Mouse (Mus musculus) erythroblast, embryonic 14.5 days (primary cell): Measurements from ENCODE around the gene Nr1d2. TPM values are rescaled to one million over a fixed set of nuclear protein-coding genes. Genes with fewer than 3 reads are reported as not detected.
"Not testable (repeated sequence)": the region's sequence is repeated elsewhere in the genome, so short reads cannot be mapped to it uniquely, and the experiment has no call there.

ENCODE experiments used
- H3K27me3 ChIP-seq: 2 replicates; pipeline ENCODE4 v1.6.1; 2012; ENCODE audit warnings: inconsistent platforms; ENCODE audit not compliant: control insufficient read depth
- H3K36me3 ChIP-seq: 2 replicates; pipeline ENCODE4 v1.6.1; 2012; ENCODE audit warnings: mild to moderate bottlenecking, inconsistent platforms; ENCODE audit not compliant: control insufficient read depth
- H3K4me1 ChIP-seq: 2 replicates; pipeline ENCODE4 v1.6.1; 2012; ENCODE audit warnings: inconsistent platforms; ENCODE audit not compliant: control insufficient read depth
- H3K4me3 ChIP-seq: replicated peaks from 2 replicates; pipeline ENCODE3; 2012; ENCODE audit warnings: moderate library complexity, mild to moderate bottlenecking, inconsistent platforms
- H3K9me3 ChIP-seq: 2 replicates; pipeline ENCODE4 v1.6.1; 2012; ENCODE audit warnings: low read length, inconsistent platforms, mixed read lengths; ENCODE audit not compliant: control insufficient read depth
- GATA1 ChIP-seq: IDR thresholded peaks from 2 replicates; pipeline ENCODE4 v1.6.1; 2012; ENCODE audit warnings: low read length, inconsistent platforms, mixed read lengths
- TAL1 ChIP-seq: IDR thresholded peaks from 3 replicates; pipeline ENCODE4 v1.6.1; 2012; ENCODE audit warnings: low read length, inconsistent platforms, mixed read lengths
- polyA plus RNA-seq: library from polyadenylated mRNA; stranded (reverse); fragments of >175 nt; gene quantifications from 2 replicates; pipeline ENCODE4 v1.2.3, GENCODE M21; 2012

The Nr1d2 gene
- polyA plus RNA-seq, 1 experiment = not detected

DNA sequence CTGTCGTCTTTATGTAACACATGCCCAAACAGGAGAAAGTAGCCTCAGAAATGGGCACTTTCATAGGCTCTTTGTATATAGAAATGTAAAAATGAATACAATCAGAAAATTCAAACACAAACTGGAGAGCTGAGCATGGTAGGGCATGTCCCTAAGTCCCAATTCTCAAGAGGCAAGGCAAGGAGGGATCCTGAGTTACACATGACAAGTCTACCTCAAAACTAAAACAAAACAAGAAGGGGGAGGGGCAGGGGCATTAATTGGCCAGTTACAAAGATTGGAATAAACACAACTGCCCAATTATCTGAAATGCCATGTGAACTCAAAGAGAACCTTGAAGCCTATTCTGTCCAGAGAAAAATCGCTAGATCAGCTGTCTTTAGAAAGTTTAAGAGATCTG is 5.9 kb downstream of the Nr1d2 start:
- TF ChIP-seq GATA1 (no peak), TAL1 (no peak)
- peaks cover 4% of the 10 kb centered on the region for H3K4me1 ChIP-seq
- no peak overlapping the region for H3K4me3 ChIP-seq
- no peaks in the 10 kb centered on the region for H3K36me3 ChIP-seq
- H3K27me3 ChIP-seq = no peaks in the 10 kb centered on the region
- no peaks in the 10 kb centered on the region for H3K9me3 ChIP-seq

DNA sequence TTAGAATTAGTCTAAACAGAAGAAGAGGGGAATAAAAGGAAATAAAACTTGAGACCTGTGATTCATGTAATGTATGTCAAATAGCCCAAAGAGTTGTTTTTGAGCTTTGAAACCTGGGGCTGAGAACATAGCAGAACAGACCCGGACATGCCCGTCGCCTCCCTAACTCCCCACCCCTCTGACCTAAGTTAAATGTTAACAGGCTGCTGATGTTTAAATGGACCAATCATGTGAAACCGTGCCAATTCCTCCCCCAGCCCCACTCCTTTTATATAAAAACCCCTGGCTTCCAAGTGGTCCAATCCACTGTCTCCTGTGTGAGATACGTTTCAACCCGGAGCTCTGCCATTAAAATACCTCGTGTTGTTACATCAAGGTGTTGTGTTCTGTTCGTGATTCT is 7.1 kb downstream of the Nr1d2 start:
- H3K9me3 ChIP-seq = not testable (repeated sequence)

DNA sequence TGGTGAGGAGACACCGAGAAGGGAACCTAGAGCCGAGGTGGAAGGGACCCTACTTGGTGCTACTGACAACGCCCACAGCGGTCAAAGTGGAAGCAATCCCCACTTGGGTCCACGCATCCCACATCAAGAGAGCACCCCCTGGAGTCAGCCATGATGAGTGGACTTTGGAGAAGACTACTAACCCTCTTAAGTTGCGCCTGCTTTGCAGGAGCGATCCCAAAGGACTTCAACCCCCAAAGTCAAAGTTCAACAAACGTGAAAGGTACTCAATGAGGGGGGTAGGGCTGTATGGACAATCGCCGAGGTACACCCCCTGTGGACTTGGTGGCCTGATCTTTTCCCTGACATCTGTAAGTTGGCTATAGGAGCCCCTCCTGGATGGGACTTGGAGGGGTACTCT is 9.2 kb downstream of the Nr1d2 start:
- H3K36me3 ChIP-seq, H3K9me3 ChIP-seq: not testable (repeated sequence)

More for the DNA sequence above, 7.1 kb downstream of the Nr1d2 start:
- H3K27me3 ChIP-seq, H3K4me1 ChIP-seq, H3K36me3 ChIP-seq, H3K4me3 ChIP-seq: not testable (repeated sequence)

DNA sequence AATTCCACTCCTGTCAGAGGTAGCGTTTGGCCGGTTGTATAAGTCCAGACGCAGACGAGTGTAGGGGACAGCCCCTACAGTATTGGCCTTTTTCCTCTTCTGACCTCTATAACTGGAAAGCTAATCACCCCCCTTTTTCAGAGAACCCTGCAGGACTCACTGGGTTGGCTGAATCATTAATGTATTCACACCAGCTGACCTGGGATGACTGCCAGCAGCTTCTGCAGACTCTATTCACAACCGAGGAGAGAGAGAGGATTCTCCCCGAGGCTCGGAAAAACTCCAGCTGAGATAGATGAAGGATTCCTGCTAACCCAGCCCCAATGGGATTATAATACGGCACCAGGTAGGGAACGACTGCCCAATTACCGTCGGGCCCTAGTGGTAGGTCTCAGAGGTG is 12.7 kb downstream of the Nr1d2 start:
- not testable (repeated sequence) for H3K36me3 ChIP-seq, H3K9me3 ChIP-seq, H3K4me1 ChIP-seq, H3K4me3 ChIP-seq, H3K27me3 ChIP-seq

More for the DNA sequence above, 9.2 kb downstream of the Nr1d2 start:
- not testable (repeated sequence) for H3K27me3 ChIP-seq, H3K4me3 ChIP-seq, H3K4me1 ChIP-seq

DNA sequence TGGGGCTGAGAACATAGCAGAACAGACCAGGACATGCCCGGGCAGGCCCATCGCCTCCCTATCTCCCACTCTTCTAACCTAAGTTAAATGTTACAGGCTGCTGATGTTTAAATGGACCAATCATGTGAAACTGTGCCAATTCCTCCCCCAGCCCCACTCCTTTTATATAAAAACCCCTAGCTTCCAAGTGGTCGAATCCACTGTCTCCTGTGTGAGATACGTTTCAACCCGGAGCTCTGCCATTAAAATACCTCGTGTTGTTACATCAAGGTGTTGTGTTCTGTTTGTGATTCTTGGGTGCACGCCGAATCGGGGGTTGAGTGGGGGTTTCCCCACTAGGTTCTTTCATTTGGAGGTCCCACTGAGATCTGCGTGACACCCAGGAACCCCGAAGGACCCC is 13.5 kb downstream of the Nr1d2 start:
- not testable (repeated sequence) for H3K9me3 ChIP-seq, H3K36me3 ChIP-seq, H3K4me3 ChIP-seq, H3K4me1 ChIP-seq, H3K27me3 ChIP-seq

DNA sequence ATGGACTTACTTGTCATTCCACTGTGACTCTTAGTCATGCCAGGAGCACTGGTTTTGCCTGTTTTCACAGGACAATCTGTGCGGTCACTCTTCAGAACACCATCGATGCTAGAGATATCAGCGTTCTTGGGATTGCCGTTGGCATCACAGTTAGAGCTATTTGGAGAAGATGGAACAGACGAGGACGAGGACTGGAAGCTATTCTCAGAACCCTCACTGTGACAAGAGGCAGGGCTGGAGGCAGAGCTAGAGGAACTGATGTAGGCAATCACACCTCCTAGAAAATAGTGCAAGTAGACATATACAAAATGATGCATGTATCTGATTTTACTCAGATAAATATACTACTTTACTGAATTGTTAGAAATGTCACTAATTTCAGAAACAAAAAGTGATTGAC is 16.9 kb downstream of the Nr1d2 start:
- no peaks in the 10 kb centered on the region for H3K36me3 ChIP-seq
- no peaks in the 10 kb centered on the region for H3K4me1 ChIP-seq
- no peak overlapping the region for H3K4me3 ChIP-seq
- TF ChIP-seq GATA1 = no peak
- no peak for TF ChIP-seq TAL1
- no peaks in the 10 kb centered on the region for H3K27me3 ChIP-seq
- no peaks in the 10 kb centered on the region for H3K9me3 ChIP-seq

DNA sequence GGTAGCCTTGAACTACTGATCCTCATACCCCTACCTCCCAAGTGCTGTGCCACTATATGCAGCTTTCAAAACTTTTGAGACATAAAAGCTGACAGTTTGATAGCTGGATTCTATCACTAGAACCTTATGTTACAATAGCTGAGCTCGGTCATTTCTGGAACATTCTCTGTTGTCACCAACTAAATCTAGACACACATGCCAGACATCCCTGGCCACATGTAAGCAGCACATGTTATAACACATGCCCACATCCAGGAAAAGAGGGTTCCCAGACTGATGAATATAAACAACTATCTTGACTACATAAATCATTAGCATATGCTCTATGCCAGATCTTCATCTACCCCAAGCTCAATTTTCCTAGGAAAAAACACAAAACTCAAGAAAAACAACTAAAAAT is 21.8 kb downstream of the Nr1d2 start:
- Histone ChIP-seq H3K27me3 (no peaks in the 10 kb centered on the region), H3K4me3 (no peak overlapping the region), H3K4me1 (no peaks in the 10 kb centered on the region), H3K9me3 (no peaks in the 10 kb centered on the region), H3K36me3 (no peaks in the 10 kb centered on the region)
- TF ChIP-seq TAL1 (no peak), GATA1 (no peak)

DNA sequence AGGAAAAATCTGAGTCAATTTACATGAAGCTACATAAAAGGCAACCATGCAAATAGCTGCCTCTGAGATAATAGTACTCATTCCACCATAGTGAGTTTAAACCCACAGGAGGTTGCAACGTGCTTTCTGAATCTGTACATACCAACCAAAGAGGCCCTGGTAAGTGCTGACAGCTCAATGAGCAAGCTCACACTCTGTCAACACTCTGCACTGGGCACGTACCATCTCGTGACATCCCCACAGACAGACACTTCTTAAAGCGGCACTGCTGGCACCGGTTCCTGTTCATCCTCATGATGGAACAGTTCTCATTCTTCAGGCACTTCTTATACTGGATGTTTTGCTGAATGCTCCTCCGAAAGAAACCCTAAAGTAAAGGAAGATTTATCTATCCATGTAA is 22.5 kb downstream of the Nr1d2 start:
- H3K27me3 ChIP-seq = no peaks in the 10 kb centered on the region
- TF ChIP-seq GATA1 (no peak), TAL1 (no peak)
- H3K4me3 ChIP-seq = no peak overlapping the region
- H3K36me3 ChIP-seq = no peaks in the 10 kb centered on the region
- H3K9me3 ChIP-seq = no peaks in the 10 kb centered on the region
- H3K4me1 ChIP-seq = no peaks in the 10 kb centered on the region

DNA sequence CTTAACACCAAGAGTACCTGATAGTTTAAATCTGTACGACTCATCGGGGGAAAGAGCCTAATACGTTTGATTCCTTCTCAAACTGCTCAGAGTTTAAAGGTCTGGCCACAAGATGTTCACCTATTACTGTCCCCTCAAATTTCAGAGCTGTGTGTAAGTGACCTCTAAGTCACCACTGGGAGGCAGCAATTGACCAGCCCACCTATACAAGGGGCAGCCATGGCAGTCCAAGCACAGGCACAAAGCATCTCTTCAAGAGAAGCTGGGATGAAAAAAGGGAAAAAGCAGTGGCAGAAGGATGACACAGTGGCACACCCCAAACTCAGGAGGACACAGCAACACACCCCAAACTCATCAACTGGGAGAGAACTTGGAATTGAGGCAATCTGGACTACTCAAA is 28.1 kb downstream of the Nr1d2 start:
- Histone ChIP-seq H3K36me3 (no peaks in the 10 kb centered on the region), H3K4me1 (no peaks in the 10 kb centered on the region), H3K4me3 (no peak overlapping the region), H3K9me3 (no peaks in the 10 kb centered on the region), H3K27me3 (no peaks in the 10 kb centered on the region)
- no peak for TF ChIP-seq GATA1
- TF ChIP-seq TAL1 = no peak

DNA sequence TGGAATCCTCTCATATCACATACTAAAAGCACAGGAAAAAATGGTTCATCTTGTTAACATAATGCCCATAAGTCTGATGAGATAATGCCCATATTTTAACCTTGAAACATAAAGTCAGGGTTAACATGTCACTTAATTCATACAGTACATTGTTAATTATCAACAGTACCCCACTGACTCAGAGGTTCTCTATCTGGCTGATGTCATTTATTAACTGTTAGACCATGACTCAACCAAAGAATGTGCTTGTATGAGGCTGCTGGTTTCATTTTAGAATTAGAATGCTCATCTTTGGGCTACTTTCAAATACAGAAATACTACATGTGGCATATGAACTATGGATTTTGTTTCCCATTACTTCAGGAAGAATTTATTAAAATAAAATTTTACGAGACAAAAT is 34.6 kb downstream of the Nr1d2 start:
- not testable (repeated sequence) for H3K27me3 ChIP-seq, H3K4me1 ChIP-seq, H3K4me3 ChIP-seq

DNA sequence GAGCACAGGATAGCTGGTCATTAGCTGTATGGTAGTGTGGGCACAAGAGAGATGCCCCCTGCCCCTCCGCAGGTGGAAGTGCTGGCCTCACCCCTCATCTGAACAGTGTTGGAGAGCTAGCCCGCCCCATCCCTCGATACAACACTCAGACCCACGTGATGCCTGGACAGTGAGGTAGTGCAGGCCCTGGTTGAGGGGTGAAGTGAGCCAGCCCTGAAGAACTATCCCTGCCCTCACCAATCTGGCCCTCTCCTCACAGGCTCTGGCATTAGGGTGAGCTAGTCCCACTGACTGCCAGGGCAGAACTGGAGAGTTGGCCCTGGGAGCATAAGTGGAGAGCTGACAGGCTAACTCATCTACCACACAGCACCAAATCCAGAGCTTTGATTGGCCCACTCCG is 37.5 kb downstream of the Nr1d2 start:
- Histone ChIP-seq H3K9me3 (peaks cover 5% of the 10 kb centered on the region), H3K36me3 (no peaks in the 10 kb centered on the region), H3K4me1 (no peaks in the 10 kb centered on the region), H3K27me3 (no peaks in the 10 kb centered on the region), H3K4me3 (no peak overlapping the region)
- TF ChIP-seq TAL1 = no peak
- no peak for TF ChIP-seq GATA1

More for the DNA sequence above, 34.6 kb downstream of the Nr1d2 start:
- not testable (repeated sequence) for H3K9me3 ChIP-seq, H3K36me3 ChIP-seq
